Mouse (Mus musculus) thymus, postnatal 36 days (tissue): ENCODE data around the gene Olfr12.

Experiments used
- DNase-seq, 2 experiments: peaks; one replicate each; pipeline ENCODE4 v3.0.0; 2022; ENCODE audit warnings: mixed read lengths in 2 of 2

Olfr12 gene

DNA sequence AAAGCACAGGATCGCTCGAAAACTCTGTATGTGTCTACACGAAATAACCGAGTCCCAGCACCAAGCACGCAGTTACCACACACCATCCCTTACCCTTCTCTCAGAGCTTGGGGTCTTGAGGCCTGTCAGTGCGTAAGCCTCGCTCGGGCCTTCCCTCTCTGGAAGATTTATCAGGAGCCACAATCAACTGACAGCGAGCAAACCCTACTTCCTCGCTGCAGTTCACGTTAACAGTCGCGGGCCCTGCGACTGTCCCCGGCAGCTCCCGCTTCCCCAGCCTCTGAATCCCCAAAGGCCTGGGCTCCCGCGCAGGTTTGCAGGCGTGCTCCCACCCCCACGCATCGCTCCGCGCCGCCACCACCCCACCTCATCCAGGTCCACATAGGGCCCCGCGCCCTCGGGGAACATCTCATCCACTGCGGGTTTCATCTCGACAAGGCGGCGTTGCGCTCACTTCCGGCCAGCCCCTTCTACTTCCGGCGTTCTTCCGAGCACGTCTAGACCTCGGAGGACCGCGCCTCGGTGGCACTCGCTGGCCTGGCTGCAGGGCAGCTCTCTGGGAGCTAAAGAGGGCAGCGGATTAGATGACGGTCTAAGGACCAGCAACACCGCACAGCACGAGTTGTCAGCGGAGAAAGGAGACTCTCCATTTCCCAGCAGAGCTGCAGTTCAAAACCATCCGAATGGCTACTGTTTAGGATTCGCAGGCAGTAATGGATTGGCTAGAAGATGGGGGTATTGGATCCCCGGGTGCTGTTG lies 24.1 kb downstream of the Olfr12 start, which contains the start of gene Cops9:
TSS of gene Cops9 (minus strand) at position 472 of the 759 bp plus-strand sequence.
- peak; percentile 82 to 84 for DNase-seq

DNA sequence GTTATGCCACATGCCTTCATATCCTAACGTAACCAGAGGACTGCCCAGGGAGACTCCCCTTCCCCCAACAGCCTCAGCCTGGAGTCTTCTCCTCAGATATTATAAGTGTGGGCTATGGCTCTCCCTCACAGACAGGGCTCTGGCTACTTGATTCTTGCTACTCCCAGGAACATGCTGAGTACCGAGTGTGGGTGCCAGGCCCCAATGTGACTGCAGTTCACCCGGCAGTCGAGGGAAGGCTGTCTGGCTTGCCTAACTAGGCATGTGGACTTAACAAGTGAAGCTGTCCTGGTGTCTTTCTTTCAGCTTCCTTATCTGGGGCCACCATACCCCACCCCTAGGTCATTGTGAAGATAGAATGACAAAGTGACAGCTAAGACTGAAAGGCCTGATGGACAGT lies 26.1 kb downstream of the Olfr12 start:
- DNase-seq, result no peak

DNA sequence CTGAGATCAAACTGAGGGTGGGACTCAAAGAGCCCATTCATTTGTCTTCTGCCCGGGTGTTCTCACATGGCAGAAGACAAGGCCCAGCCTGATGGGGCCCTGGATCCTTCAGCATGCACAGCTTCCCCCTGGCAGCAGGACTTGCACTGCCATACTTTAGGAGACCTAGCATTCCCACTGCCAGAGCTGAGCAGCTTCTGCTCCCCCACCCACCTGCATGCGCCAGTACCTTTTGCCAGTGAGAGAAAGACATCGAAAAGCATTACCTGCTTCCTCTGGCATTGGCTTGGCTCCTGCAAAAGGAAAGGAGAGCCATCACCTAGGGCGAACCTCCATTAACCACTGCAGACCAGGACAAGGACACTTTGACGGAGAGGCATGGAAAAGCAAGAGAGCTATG lies 27.3 kb downstream of the Olfr12 start:
- no peak for DNase-seq

DNA sequence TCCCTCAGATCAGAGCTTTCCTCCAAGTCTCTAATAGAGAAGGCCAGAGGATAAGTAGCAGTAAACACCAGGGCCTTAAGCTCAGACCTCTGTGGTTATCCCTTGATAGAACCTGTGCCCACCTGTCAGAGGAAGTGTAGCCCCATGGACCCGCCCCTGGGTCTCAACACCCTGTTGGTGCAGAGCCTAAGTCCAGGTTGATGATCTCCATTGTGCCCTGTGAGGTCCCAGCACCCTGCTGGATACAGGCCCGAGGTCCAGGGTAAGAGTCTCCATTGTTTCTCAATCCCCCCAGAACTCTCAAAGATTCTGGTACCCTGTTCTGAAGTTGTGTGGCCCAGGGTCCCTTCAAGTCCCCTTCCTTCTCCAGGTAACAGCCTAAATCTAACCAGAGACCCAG lies 28.5 kb downstream of the Olfr12 start:
- no peak for DNase-seq

DNA sequence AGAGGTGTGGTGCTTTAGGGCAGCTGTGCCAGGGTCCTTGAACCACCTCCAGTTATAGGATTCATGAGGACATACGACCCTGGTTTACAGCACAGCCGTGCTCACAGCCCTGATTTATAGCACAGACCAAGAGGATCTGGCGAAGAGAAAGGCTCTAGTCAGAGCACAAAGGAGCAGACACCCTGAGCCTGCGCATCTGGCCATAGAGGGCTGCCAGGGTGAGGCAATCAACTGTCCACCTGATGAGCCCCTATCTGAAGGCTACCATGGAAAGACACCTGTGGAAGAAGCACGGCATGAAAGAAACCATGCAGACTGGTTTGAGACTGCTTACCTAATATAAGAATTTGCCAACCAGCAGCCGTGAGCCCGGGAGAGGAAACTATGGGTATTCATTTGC lies 29.0 kb downstream of the Olfr12 start:
- no peak for DNase-seq

DNA sequence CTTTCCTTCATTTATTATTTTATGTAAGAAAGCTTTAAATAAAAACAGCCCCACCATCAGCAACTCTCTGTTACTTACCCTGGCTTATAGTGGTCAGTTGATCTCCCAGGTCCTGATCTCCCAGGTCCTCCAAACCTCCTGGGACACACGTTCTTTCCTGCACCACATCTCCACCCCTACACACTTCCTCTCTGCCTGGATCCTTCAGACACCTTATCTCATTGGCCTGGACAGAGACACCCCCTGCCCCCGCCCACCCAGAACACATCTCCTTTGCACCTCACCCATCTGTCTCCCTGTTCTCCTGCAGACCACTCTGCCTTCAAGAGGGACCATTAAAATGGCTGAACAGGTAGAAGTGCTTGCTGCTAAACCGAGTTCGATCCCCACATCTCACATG lies 29.4 kb downstream of the Olfr12 start:
- no peak for DNase-seq

DNA sequence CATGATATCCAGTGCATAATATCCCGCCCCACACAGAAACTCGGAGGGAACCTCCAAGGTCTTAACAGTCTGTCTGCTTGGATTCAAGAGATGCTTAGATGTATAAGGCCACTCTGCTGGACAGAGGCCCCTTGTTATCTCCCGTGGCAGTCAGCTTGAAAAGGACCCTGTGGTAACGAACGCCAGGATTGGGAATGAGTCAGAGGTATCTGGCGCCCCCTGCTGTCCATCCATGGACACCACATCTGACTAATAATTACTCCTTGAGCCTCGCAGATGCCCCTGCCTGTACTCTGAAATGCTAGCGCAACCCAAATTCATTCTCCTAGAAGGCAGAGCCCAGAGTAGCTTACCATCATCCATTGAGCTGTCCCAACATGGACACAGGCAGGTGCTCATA lies 30.2 kb downstream of the Olfr12 start:
- peak; percentile 32 to 52 for DNase-seq

DNA sequence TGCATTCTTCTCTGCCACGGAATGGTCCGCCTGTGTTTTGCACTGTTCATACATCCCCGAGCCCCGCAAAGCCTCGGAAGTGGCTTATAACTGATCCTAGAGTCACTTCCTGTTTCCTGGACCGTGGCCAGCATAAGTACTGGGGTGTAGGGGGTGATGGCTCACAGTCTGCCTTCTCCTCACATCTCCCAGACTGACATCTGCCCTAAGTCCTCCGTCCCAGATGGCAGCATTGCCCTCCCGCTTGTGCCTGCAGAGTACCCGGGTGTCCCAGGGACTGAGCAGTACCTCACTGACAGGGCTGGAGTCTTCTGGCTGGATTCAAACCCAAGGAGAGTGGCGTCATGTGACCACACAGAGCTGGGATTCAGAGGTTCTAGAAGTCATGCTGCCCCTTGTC lies 30.6 kb downstream of the Olfr12 start:
- DNase-seq, result no peak

DNA sequence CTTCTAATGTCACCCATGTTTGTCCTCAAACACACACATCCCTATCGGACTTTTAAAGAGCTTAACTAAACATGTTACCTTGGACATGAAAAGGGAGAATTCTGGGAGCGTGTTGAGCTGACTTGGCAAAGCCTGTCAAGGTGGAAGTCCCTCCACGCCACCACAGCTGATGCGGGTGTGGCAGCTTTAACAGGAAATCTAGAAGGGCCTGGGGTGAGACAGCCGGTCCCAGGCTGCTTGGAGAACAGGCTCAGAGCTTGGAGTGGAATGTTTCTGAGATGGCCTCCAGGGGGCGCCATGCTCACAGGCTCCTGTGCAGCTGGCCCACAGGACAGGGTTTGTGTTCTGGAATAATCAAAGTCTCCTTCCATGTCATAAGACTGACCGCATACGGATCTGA lies 31.1 kb downstream of the Olfr12 start, which contains the start of gene Otos:
TSS of gene Otos (minus strand) at position 169 of the 400 bp plus-strand sequence.
- DNase-seq, result peak; percentile 50 to 53

DNA sequence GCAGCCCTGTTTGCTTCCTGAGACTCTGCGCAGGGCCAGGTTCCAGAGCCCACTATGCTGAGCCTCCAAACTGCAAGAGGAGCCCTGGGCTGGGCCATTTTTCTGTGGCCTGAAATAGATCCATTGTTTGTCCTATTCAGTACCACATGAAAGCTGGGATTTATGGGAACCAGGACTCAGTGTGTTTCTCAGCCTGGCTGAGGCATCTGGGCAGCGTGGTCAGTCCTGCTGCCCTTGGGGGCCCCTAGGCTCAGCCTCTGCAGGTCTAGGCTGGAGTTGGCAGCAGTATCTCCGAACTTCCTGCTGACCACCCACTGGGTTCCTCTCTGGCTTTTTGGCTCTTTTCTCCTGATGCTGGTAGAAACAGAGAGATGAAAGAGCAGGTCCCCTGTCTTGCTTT lies 33.9 kb downstream of the Olfr12 start:
- DNase-seq, result peak in 1 of 2 experiments; percentile 1

DNA sequence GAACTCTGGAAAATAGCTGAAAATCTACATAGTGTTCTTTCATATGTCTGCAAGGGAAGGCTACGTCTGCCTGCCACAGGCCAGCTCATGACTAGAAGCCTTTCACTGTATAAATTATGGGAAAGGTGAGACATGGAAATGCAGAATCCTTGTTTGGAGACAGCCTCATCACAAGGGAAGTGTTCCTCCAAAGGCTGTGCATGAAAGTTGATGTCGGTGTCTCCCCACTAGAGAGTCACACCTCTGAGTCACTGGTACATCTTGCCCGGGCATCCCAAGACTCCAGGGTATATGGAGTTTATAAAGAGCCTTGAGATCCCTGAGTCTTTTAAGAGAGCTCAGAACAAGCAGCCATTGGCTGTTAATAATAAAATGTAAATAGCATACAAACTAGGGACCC lies 35.6 kb downstream of the Olfr12 start:
- DNase-seq, result no peak

DNA sequence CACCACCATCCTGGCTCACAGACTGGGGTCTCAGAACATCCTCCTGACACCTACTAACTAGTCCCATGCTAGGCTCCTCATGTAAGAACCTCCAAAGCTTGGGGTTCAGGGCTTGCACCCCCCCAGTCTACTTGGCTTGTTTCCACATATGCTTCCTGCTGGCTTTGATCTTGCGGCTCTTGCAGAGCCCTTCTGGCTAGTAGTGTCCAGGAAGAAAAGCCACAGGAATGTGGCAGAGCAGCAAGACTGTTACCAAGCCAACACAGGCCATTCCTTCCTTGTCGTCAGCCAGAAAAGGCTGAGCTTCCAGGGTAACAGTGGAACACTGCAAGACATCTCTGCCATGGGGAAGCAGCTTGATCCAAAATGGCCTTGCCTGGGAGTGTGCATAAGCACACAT lies 37.1 kb downstream of the Olfr12 start:
- DNase-seq, result no peak

DNA sequence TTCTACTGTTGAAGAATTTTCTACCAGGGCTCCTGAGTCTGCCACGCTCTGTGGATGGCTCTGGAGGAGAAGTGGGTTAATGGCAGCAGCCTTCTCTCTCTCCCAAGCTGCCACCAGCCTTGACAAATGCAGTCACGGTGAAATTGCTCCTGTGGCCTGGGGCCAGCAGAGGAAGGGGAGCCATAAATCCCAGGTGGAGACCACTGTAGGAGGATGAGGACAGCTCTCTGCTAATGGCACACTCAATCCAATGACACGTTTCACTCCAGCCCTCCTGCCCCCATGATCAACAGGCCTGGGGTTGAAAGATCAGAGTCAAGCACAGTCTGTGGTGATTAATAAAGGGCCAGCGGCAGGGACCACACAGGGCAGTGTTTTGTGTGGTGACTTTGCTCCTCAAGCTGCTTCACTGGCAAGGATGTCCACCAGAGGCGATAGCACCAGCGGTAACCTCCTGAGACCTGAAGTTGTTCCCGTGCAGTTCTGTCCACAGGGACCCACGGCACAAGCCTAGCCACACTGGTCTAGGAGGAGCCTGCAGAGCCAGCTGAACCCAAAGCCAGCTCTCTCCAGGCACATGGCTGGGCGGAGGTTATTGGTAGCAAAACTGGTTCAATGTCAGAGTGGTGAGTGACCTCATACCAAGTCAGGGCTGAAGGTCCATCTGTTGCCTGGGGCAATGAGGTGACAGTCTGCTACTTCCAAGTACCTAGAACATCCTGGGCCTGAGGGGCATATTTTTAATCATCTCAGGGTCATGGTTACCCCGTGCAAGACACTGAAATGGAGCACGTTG lies 39.6 kb downstream of the Olfr12 start:
- DNase-seq, result no peak

DNA sequence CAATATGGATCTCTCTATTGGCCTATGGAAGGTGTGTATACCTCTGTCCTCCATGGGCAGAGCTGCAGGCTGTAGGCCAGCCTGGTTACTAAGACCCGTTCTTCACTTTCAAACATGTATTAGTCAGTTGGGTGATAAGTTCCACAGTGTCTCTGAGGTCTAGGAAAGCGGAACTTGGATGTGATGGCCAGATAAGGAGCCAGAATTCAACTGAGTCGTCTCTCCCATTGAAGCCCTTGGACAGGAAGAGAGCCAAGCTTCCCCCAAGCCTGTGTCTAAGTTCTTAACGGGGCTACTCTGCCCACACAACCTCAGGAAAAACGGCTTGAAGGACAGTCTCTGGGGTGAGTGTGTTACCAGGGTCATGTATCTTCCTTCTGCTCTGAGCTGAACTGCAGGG lies 41.8 kb downstream of the Olfr12 start:
- no peak for DNase-seq

DNA sequence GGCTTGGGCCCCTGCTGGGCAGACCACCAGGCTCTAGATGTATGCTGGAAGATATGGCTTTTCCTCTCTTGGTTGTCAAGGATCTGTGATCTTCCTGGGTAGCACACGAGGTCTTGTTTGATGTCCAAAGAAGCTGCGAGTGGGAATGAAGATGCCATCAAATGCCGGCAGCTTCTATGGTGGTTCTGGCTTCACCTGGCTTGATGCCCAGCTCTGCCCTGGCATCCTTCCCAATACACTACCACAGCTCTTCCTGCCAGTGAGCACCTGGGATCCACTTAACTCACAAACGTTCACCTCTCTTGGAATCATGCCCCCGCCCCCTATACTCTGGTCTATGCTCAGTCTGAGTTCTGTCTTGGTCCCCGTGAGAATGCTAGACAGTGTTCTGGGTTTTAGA lies 49.5 kb downstream of the Olfr12 start:
- no peak for DNase-seq

DNA sequence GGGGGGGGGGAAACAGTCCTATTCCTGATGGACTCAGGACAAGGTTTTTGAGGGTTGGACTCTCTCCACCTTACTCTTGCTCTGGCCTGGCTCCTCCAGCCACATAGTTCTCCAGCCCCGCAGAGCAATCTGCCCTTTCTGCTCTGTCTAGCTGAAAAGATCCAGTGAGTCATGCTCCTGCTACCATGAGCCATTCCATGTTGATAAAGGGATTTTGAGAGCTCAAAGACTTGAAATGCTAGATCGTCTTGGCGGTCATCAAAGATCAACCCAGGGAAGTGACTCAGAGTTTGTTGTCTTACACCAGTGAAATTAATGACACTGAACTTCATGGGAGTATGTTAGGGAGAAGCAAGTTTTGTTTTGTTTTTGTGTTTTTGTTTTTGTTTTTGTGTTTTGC lies 51.8 kb downstream of the Olfr12 start:
- DNase-seq, result no peak

DNA sequence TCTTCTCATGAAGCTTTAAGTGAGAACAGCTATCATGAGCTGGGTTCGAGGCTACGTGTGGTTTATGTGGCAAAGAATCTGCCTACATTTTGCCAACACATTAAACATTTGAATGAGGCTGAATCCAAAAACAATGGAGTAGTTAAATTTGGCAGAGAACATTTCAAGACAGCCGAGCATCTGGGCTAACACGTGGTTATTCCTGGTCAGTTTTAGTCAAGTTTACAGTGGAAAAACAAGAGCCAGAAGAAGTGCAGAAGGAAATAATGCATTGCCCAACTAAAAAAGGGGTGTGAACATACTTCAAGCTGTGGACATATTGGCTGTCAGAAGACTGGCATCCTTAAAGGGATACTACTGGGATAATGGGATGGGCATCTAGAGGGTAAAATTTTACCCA lies 53.7 kb downstream of the Olfr12 start:
- DNase-seq, result no peak
